Mouse (Mus musculus): ENCODE data around the gene Bhlhb9.

Bhlhb9 gene

DNA sequence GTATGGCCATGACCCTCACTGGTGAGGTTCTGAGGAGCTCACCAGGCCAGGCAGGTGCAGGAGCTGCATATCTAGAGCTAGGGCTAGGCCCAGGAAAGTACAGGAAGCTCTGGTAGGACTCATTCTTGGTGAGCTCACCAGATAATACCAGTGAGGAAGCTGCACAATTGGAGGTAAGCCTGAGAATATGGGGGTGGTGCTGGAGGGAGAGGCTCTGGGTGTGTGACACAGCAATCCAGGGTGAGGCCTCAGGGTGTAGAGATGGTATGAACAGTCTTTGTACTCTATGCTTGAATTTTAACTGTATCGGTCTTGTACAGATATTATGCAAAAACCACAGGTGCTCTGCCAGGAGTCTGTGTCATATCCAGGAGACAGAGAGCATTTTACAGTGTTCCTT lies 82.2 kb downstream of the Bhlhb9 start:
- in situ Hi-C loops (cut with MboI; ENCODE audit: low pct_unique_long_range_greater_than_20kb in 1 of 2, low sequenced_read_pairs in 2 of 2, unreplicated experiment in 1 of 2), result no loop called here

- in situ Hi-C loops (cut with MboI; ENCODE audit: low pct_unique_long_range_greater_than_20kb in 1 of 2, low sequenced_read_pairs in 2 of 2, unreplicated experiment in 1 of 2), result no loop called here
These were observed 88.2 kb downstream of the Bhlhb9 start for GRCm38 (mm10) chrX:135885411-135886233.

GRCm38 (mm10) chrX:135886234-135886585 lies 88.8 kb downstream of the Bhlhb9 start:
- in situ Hi-C loops (cut with MboI; ENCODE audit: low pct_unique_long_range_greater_than_20kb in 1 of 2, low sequenced_read_pairs in 2 of 2, unreplicated experiment in 1 of 2), result no loop called here

GRCm38 (mm10) chrX:135916580-135916979 lies 119.2 kb downstream of the Bhlhb9 start:
- in situ Hi-C loops (cut with MboI; ENCODE audit: low pct_unique_long_range_greater_than_20kb in 1 of 2, low sequenced_read_pairs in 2 of 2, unreplicated experiment in 1 of 2), result no loop called here

- in situ Hi-C loops (cut with MboI; ENCODE audit: low pct_unique_long_range_greater_than_20kb in 1 of 2, low sequenced_read_pairs in 2 of 2, unreplicated experiment in 1 of 2), result no loop called here
These were observed 119.7 kb downstream of the Bhlhb9 start for GRCm38 (mm10) chrX:135917116-135917515.

DNA sequence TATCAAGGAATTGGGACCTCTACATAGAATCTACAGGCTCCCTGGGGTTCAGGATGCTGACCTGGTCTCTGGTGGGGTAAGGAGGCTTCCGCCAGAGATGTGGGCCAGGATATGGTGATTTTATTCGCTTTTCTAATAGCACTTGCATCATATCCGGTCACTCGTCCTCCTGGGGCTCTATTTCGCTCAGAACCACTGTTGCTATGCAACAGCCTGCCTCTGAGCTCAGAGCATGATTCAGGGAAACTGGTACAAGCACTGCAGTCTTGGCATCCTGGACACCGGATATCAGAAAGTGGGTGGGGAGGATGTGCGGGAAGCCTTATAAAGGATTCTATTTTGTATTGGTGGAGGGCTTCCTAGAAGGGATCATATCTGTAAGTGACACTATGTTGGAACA lies 124.8 kb downstream of the Bhlhb9 start:
- in situ Hi-C loops (cut with MboI; ENCODE audit: low pct_unique_long_range_greater_than_20kb in 1 of 2, low sequenced_read_pairs in 2 of 2, unreplicated experiment in 1 of 2), result no loop called here

GRCm38 (mm10) chrX:135925911-135926310 lies 128.5 kb downstream of the Bhlhb9 start:
- in situ Hi-C loops (cut with MboI; ENCODE audit: low pct_unique_long_range_greater_than_20kb in 1 of 2, low sequenced_read_pairs in 2 of 2, unreplicated experiment in 1 of 2), result no loop called here

DNA sequence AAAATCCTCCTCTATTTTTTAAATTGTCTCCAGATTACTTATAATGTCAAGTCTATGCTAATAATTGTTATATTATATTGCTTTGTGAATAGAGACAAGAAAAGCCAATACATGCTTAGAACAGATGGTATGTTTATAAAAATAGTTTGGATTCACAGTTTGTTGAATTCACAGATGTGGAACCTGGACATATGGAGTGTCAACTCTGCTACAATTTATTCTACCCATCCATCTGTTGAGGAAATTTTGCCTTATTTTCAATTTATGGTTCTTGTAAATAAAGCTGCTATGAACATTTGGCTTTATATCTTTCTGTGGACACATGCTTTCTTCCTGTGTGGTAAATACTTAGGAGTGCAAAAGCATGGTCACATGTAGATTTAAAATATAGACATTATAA lies 131.2 kb downstream of the Bhlhb9 start:
- in situ Hi-C loops (cut with MboI; ENCODE audit: low pct_unique_long_range_greater_than_20kb in 1 of 2, low sequenced_read_pairs in 2 of 2, unreplicated experiment in 1 of 2), result no loop called here

GRCm38 (mm10) chrX:135936452-135936851 lies 139.1 kb downstream of the Bhlhb9 start:
- in situ Hi-C loops (cut with MboI; ENCODE audit: low pct_unique_long_range_greater_than_20kb in 1 of 2, low sequenced_read_pairs in 2 of 2, unreplicated experiment in 1 of 2), result no loop called here
